Mouse (Mus musculus): ENCODE data around the gene Galp.
"Not testable (repeated sequence)": the region's sequence is repeated elsewhere in the genome, so short reads cannot be mapped to it uniquely, and the experiment has no call there.

DNA sequence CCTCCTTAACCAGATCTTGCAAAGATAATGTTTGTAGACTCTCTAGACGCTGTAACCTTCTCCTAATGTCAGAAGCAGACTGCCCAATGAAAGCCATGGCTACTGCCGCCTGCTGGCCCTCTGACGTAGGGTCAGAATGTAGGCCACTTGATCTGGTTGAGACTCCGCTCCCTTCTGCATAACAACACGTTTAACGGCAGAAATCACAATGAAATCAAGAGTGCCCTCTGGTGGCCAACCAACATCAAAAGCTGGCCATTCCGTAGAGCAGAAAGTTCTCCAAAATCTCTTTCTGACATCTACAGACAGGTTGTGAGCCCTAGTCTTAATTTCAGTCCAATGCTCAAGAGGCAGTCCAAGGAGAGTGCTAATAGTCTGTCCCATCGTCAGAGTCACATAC, 31.6 kb downstream of the Galp start:
- TF ChIP-seq CTCF (IDR thresholded peaks at IDR 0.05; ENCODE audit: insufficient read depth, low read length); POLR2A (IDR thresholded peaks at IDR 0.05; ENCODE audit: borderline replicate concordance, extremely low read depth, low read depth, low read length): not testable (repeated sequence)
